21 mouse cellular contexts compared by ENCODE assay signal in the genomic region with DNA sequence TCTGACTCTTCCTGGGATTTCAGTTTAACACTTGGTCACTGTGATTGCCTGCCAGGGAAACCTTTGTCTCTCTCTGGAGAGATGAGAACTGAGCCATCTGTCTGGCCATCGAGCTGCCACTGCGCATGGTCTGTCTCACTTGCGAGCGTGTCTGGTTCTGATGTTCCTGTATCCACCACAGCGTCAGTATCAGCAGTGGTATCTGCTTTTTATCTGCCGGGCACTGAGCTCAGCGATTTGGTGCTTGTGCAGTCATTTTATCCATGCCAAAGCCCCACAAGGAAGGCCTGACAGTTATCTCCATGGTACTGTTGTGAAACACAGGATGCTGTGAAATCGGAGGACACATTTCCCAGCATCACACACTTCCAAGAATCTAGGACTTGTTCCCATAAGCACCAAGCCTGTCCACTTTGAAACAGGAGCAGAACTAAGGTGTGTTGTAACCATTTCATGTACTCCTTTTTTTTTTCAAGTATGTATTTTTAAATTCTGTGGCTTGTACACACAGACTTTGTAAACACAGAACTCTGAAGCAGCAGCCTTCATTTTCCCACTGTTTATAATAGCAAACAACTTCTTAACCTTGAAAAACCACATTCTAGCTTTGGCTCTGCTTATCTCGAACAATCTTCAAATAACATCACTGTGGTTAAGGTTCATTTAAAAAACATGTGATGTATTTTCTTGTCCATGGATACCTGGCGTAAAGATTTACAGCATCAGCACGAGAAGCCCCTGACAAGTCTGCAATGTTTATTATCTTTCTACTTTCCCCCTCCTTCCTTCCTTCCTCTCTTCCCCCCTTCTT. TPM values are rescaled to one million over a fixed set of nuclear protein-coding genes. Genes with fewer than 3 reads are reported as not detected.
DNase-seq lines count a peak whose midpoint lies in the region; ATAC-seq and TF ChIP-seq lines count a peak whose summit lies in the region.
"Had no signal": no experiment of that assay in that cellular context is flagged by ENCODE, and none has a peak within 500 bp of the region (broad histone marks: within the 10 kb centered on the region; RNA-seq: fewer than 3 reads in every experiment).

No protein-coding gene starts in this region.

- H3K27me3 ChIP-seq in forebrain, postnatal 0 days (ENCODE audit: insufficient read depth, low read length), result no peaks in the 10 kb centered on the region
- H3K27me3 ChIP-seq in forebrain, embryonic 15.5 days, result no peaks in the 10 kb centered on the region
- H3K27me3 ChIP-seq in thymus, adult 2 months (ENCODE audit: control insufficient read depth, insufficient read depth, low read length), result no peaks in the 10 kb centered on the region
- no peaks in the 10 kb centered on the region for H3K27me3 ChIP-seq in kidney, adult 2 months (replicated peaks; ENCODE audit: control insufficient read depth, insufficient read depth, low read length)
- H3K27me3 ChIP-seq: heart, embryonic 12.5 days; liver, embryonic 12.5 days; midbrain, embryonic 15.5 days had no signal

- H3K4me3 ChIP-seq in forebrain, postnatal 0 days (ENCODE audit: low read depth, low read length), result no peak overlapping the region
- no peak overlapping the region for H3K4me3 ChIP-seq in forebrain, embryonic 15.5 days
- no peak overlapping the region for H3K4me3 ChIP-seq in thymus, adult 2 months (ENCODE audit: control insufficient read depth, insufficient read depth, low read length)
- no peak overlapping the region for H3K4me3 ChIP-seq in kidney, adult 2 months (ENCODE audit: insufficient read depth, low read depth, low read length)
- H3K4me3 ChIP-seq: embryonic facial prominence, embryonic 10.5 days; erythroblast, embryonic 14.5 days; heart, embryonic 12.5 days; layer of hippocampus, adult 2 months; liver, embryonic 12.5 days; midbrain, embryonic 15.5 days had no signal

- no peaks in the 10 kb centered on the region for H3K36me3 ChIP-seq in forebrain, postnatal 0 days (ENCODE audit: insufficient read depth)
- H3K36me3 ChIP-seq in forebrain, embryonic 15.5 days, result no peaks in the 10 kb centered on the region
- H3K36me3 ChIP-seq in thymus, adult 2 months (ENCODE audit: control insufficient read depth, insufficient read depth, low read length), result no peaks in the 10 kb centered on the region
- no peaks in the 10 kb centered on the region for H3K36me3 ChIP-seq in kidney, adult 2 months (ENCODE audit: control insufficient read depth, insufficient read depth, low read length)
- H3K36me3 ChIP-seq: embryonic facial prominence, embryonic 10.5 days; heart, embryonic 12.5 days; liver, embryonic 12.5 days; midbrain, embryonic 15.5 days had no signal

- no peaks in the 10 kb centered on the region for H3K4me1 ChIP-seq in forebrain, postnatal 0 days (ENCODE audit: insufficient read depth)
- no peaks in the 10 kb centered on the region for H3K4me1 ChIP-seq in forebrain, embryonic 15.5 days
- H3K4me1 ChIP-seq in thymus, adult 2 months (replicated peaks; ENCODE audit: control insufficient read depth, insufficient read depth, low read length), result peaks cover 3% of the 10 kb centered on the region
- H3K4me1 ChIP-seq in kidney, adult 2 months (ENCODE audit: control insufficient read depth, insufficient read depth, low read length), result 0 out of 2 replicates have a peak, but pooled peaks cover 5% of the 10 kb centered on the region
- H3K4me1 ChIP-seq: embryonic facial prominence, embryonic 10.5 days; heart, embryonic 12.5 days; liver, embryonic 12.5 days; midbrain, embryonic 15.5 days had no signal

- no peak overlapping the region for H3K27ac ChIP-seq in forebrain, postnatal 0 days (ENCODE audit: low read depth, low read length)
- no peak overlapping the region for H3K27ac ChIP-seq in forebrain, embryonic 15.5 days (replicated peaks)
- peak overlapping the region; percentile 79 for H3K27ac ChIP-seq in thymus, adult 2 months (ENCODE audit: control insufficient read depth, insufficient read depth, low read length)
- no peak overlapping the region for H3K27ac ChIP-seq in kidney, adult 2 months (ENCODE audit: insufficient read depth, low read depth, low read length)
- H3K27ac ChIP-seq: embryonic facial prominence, embryonic 10.5 days; layer of hippocampus, adult 2 months; liver, embryonic 12.5 days; midbrain, embryonic 15.5 days; stomach, postnatal 0 days had no signal

- TF ChIP-seq CTCF in forebrain, postnatal 0 days (IDR thresholded peaks at IDR 0.05; ENCODE audit: low read depth), result no peak
- TF ChIP-seq CTCF in thymus, adult 2 months (IDR thresholded peaks at IDR 0.05; ENCODE audit: borderline replicate concordance, control insufficient read depth, extremely low read depth, insufficient read depth, low read length, poor library complexity), result no peak
- no peak for TF ChIP-seq CTCF in kidney, adult 2 months (conservative IDR thresholded peaks at IDR 0.05; ENCODE audit: insufficient read depth, insufficient read length, low read depth, low read length)

- H3K9ac ChIP-seq in forebrain, postnatal 0 days, result no peak overlapping the region
- H3K9ac ChIP-seq in forebrain, embryonic 15.5 days (replicated peaks), result no peak overlapping the region
- H3K9ac ChIP-seq: heart, embryonic 12.5 days; liver, embryonic 12.5 days; lung, embryonic 14.5 days; midbrain, embryonic 15.5 days had no signal

- TF ChIP-seq POLR2A in thymus, adult 2 months (IDR thresholded peaks at IDR 0.05; ENCODE audit: control insufficient read depth, extremely low read depth, insufficient read depth, low read length, poor library complexity), result no peak
- TF ChIP-seq POLR2A in kidney, adult 2 months (IDR thresholded peaks at IDR 0.05; ENCODE audit: low read depth, low read length), result no peak

- DNase-seq in forebrain, postnatal 0 days, result no peak
- DNase-seq in thymus, adult 2 months, result no peak
- DNase-seq in thymus, postnatal 25 days, result no peak
- no peak for DNase-seq in kidney, adult 2 months
- DNase-seq in gastrocnemius, adult 18-20 months (ENCODE audit: low spot score), result no peak
- DNase-seq: adrenal gland, adult 8-10 months; lung, embryonic 14.5 days; right cerebral cortex, postnatal 14 days; thymus, postnatal 36 days had no signal

- whole genome bisulfite sequencing in forebrain, postnatal 0 days, result 87% methylated on average over 11 of the region's 11 CpGs
- 88% methylated on average over 11 of the region's 11 CpGs for WGBS in forebrain, embryonic 15.5 days
- WGBS in thymus, adult 2 months, result 34% methylated on average over 11 of the region's 11 CpGs
- WGBS in kidney, adult 2 months, result 71% methylated on average over 11 of the region's 11 CpGs

- H3K4me2 ChIP-seq in forebrain, postnatal 0 days (ENCODE audit: low read depth), result no peak overlapping the region
- H3K4me2 ChIP-seq in forebrain, embryonic 15.5 days (replicated peaks), result no peak overlapping the region
- H3K4me2 ChIP-seq: heart, embryonic 12.5 days; liver, embryonic 12.5 days; lung, embryonic 14.5 days; midbrain, embryonic 15.5 days had no signal

- peak; percentile 29; the same call in 1 of the 2 replicates for ATAC-seq in forebrain, postnatal 0 days
- ATAC-seq in forebrain, embryonic 15.5 days (replicated peaks), result no peak
- peak; percentile 67 for ATAC-seq in granulocyte monocyte progenitor cell, adult 5-6 weeks (replicated peaks; ENCODE audit: poor library complexity, severe bottlenecking)
- ATAC-seq: forebrain, embryonic 14.5 days; liver, embryonic 12.5 days; midbrain, embryonic 15.5 days had no signal

- H3K9me3 ChIP-seq in forebrain, postnatal 0 days (ENCODE audit: low read length), result no peaks in the 10 kb centered on the region
- H3K9me3 ChIP-seq in forebrain, embryonic 15.5 days, result no peaks in the 10 kb centered on the region
- H3K9me3 ChIP-seq: embryonic facial prominence, embryonic 10.5 days; heart, embryonic 12.5 days; liver, embryonic 12.5 days; midbrain, embryonic 15.5 days had no signal

RNA-seq across cellular contexts. Expression of a gene that starts 50.7 kb away (rescaled TPM):
- 0.05 TPM in 1 of 2 replicates, not detected in the other for total RNA-seq in forebrain, postnatal 0 days (2014; rRNA removed)
- polyA plus RNA-seq in forebrain, postnatal 0 days (2015; fragmentation: Nextera tagmentation; extraction: Ambion mirVana), result not detected in 2 replicates
- not detected in 2 replicates for polyA plus RNA-seq in forebrain, embryonic 15.5 days (2015; fragmentation: Nextera tagmentation; extraction: Ambion mirVana)
- polyA plus RNA-seq in thymus, adult 2 months (2012; rRNA removed), result 10.1 and 10.9 TPM in 2 replicates
- total RNA-seq in granulocyte monocyte progenitor cell, adult 5-6 weeks (2014; fragmentation: Nextera tagmentation), result not detected in 2 replicates
- 0.09 TPM in 1 of 2 replicates, not detected in the other for total RNA-seq in granulocyte monocyte progenitor cell, adult 5-6 weeks (2017)
- 0.04 and 0.95 TPM in 2 replicates for polyA plus RNA-seq in kidney, adult 2 months (2012; rRNA removed)
- under 1 TPM; 0.55 TPM for total RNA-seq in gastrocnemius, adult 18-20 months (2021)
- total RNA-seq: MEL had no signal
- polyA plus RNA-seq: C2C12; embryonic facial prominence, embryonic 10.5 days; midbrain, embryonic 15.5 days had no signal
